Mouse (Mus musculus) stomach, postnatal 0 days (tissue): ENCODE data around the gene Ccdc92. TPM values are rescaled to one million over a fixed set of nuclear protein-coding genes. Genes with fewer than 3 reads are reported as not detected.

Experiments used
- ATAC-seq: fragments of 200-750 bp; cut with Nextera tagmentation; 2 replicates; pipeline ENCODE4 v1.8.0; 2017; ENCODE audit not compliant: low FRiP score, low TSS enrichment
- DNase-seq: peaks from one replicate; pipeline ENCODE4 v3.0.0-alpha.2; 2016; ENCODE audit warnings: low spot score
- H3K27ac ChIP-seq: fragments of 300-500 bp; sonication (generic); replicated peaks from 2 replicates; pipeline ENCODE4 v1.5.1; 2014; ENCODE audit warnings: mild to moderate bottlenecking, control low read depth
- H3K27me3 ChIP-seq: fragments of 300-500 bp; sonication (generic); 2 replicates; pipeline ENCODE4 v1.6.1; 2014; ENCODE audit warnings: low read length; ENCODE audit not compliant: control insufficient read depth, insufficient read depth
- H3K36me3 ChIP-seq: fragments of 300-500 bp; sonication (generic); 2 replicates; pipeline ENCODE4 v1.6.1; 2014; ENCODE audit warnings: low read length, mixed read lengths; ENCODE audit not compliant: control insufficient read depth, insufficient read depth
- H3K4me1 ChIP-seq: fragments of 300-500 bp; sonication (generic); replicated peaks from 2 replicates; pipeline ENCODE4 v1.6.1; 2014; ENCODE audit warnings: antibody characterized with exemption; ENCODE audit not compliant: control insufficient read depth, insufficient read depth
- H3K4me2 ChIP-seq: fragments of 300-500 bp; sonication (generic); replicated peaks from 2 replicates; pipeline ENCODE4 v1.6.1; 2014; ENCODE audit warnings: low read depth, mild to moderate bottlenecking, control low read depth, moderate library complexity
- H3K4me3 ChIP-seq: fragments of 300-500 bp; sonication (generic); 2 replicates; pipeline ENCODE4 v1.5.1; 2014; ENCODE audit warnings: low read depth, low read length, control low read depth
- H3K9ac ChIP-seq: fragments of 300-500 bp; sonication (generic); 2 replicates; pipeline ENCODE4 v1.6.1; 2014; ENCODE audit warnings: mild to moderate bottlenecking, low read length, control low read depth, mixed read lengths
- H3K9me3 ChIP-seq: fragments of 300-500 bp; sonication (generic); 2 replicates; pipeline ENCODE4 v1.6.1; 2016; ENCODE audit warnings: low read length; ENCODE audit not compliant: control insufficient read depth
- CTCF ChIP-seq: IDR thresholded peaks from 2 replicates; pipeline ENCODE4 v1.5.1; 2016; ENCODE audit warnings: antibody characterized with exemption, low read depth, mild to moderate bottlenecking, moderate library complexity
- EP300 ChIP-seq: optimal IDR thresholded peaks from 2 replicates; pipeline ENCODE3; 2016; ENCODE audit warnings: antibody characterized with exemption
- WGBS: fragments of 180-500 bp; shearing (Covaris S2); extraction: QIAGEN DNeasy Blood & Tissue Kit; methylation state at CpG from one replicate; pipeline ENCODE4 v1.1.7; 2014; 5-methylcytosine and 5-hydroxymethylcytosine counted together
- polyA plus RNA-seq: library from polyadenylated mRNA; unstranded; fragments of >200 nt; fragmentation: Nextera tagmentation; extraction: Ambion mirVana; gene quantifications from 2 replicates; pipeline ENCODE4 v1.2.1, GENCODE M21; 2015

Ccdc92 gene
- polyA plus RNA-seq, 1 experiment from 2014 or later = 4.1 TPM

DNA sequence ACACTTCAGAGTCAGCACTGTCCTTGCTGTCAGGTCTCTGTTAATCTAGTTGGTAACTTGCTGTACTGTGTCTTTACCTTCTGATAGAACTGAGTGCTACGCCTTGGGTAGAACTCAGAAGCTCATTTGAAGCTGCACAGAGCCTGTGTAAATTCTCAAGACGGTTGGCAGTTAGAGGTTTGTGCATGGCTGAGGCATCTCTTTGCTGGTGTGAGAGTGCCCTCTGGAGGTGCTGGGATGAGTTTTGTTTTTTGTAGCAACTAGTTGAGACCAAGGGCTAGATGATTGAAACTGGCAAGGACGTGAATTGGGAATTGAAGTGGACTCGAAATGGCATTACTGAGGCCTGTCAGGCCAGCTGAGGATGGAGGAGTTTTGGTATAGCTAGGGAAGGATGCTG lies 6.8 kb upstream of the Ccdc92 start:
- no peaks in the 10 kb centered on the region for H3K9me3 ChIP-seq
- H3K36me3 ChIP-seq = 0 out of 2 replicates have a peak, but pooled peaks cover 2% of the 10 kb centered on the region
- 30% methylated on average over 4 of the region's 4 CpGs for WGBS
- H3K27ac ChIP-seq = no peak overlapping the region
- no peak overlapping the region for H3K4me2 ChIP-seq
- H3K4me3 ChIP-seq = no peak overlapping the region
- TF ChIP-seq CTCF (peak; percentile 89), EP300 (no peak)
- H3K4me1 ChIP-seq = peaks cover 10% of the 10 kb centered on the region
- H3K9ac ChIP-seq = no peak overlapping the region
- no peaks in the 10 kb centered on the region for H3K27me3 ChIP-seq
- ATAC-seq = peak; percentile 49; the same call in 1 of the 2 replicates
- DNase-seq = peak; percentile 74

DNA sequence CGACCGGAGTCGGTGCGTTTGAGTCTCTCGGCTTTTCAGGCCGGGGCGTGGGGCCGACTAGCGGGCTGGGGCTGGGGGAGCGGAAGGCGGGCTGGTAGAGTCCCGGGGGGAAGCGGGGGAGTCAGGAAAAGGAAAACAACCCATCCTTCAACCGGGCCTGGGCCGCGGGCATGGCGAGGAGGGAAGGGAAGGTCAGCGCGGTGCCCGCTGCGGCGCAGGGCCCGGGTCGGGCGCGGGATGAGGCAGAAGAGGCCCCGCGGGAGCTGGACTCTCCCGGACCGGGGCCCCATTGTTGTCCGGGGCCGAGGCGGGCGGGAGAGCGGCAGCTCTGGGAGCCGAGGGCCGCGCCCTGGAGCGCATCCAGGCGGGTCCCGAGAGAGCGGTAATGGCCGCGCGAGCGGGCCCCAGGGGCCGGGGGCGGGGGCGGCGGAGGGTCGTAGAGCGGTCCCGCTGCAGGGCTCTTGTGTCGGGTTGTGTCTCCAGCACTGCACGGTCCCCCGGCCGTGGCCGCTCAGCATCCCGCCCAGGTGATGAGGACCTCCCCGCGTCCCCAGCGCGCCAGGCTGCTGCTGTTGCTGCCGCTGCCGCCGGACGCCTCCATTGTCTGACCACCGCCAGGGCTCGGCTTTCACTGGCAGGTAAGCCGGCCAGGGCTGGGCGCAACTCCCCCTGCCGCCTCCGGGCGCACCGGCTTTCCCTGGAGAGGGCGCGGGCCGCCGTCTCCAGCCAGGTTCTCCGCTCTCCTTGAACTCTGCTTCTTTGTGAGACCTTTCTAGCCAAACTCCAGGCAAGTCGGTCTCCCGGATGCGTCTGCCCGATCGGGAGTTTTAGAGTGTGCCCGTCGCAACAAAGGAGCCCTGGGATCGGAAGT lies 882 bp upstream of the Ccdc92 start:
- H3K4me3 ChIP-seq = peak overlapping the region; percentile 92
- peaks cover 6% of the 10 kb centered on the region for H3K4me1 ChIP-seq
- peak overlapping the region; percentile 85 for H3K27ac ChIP-seq
- under 1% methylated on average over 63 of the region's 88 CpGs for WGBS
- H3K9ac ChIP-seq = peak overlapping the region; percentile 79
- no peaks in the 10 kb centered on the region for H3K27me3 ChIP-seq
- peak; percentile 53 for ATAC-seq
- DNase-seq = peak; percentile 74
- H3K9me3 ChIP-seq = no peaks in the 10 kb centered on the region
- TF ChIP-seq EP300 = no peak
- peak; percentile 31; the same call in 1 of the 2 replicates for TF ChIP-seq CTCF
- H3K4me2 ChIP-seq = peak overlapping the region; percentile 71
- H3K36me3 ChIP-seq = 0 out of 2 replicates have a peak, but pooled peaks cover 2% of the 10 kb centered on the region

DNA sequence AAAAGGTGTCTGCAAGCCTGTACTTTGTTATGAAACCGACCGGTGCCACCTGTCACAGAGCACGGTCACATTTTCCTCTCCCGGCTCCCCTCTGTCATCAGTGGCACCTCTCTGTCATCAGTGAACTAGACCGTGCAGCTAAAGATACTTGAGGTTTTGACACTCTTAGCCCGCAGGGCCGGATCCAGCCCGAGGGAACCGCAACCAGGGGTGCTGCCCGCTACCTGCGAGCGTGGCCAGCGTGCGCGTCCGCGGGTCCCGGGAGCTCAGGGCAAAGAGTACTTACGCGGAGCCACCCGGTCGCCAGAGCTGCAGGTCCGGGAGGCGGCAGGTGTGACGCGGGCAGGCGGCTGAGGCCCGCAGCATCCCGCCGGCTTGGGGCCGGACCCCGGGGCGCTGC lies 761 bp downstream of the Ccdc92 start:
- ATAC-seq (0 out of 2 replicates have a peak, but pooled peaks have one; percentile 0), DNase-seq (peak; percentile 32)
- Histone ChIP-seq H3K4me2 (peak overlapping the region; percentile 71), H3K9ac (peak overlapping the region; percentile 48), H3K9me3 (no peaks in the 10 kb centered on the region), H3K27ac (no peak overlapping the region), H3K4me1 (peaks cover 6% of the 10 kb centered on the region), H3K36me3 (no peaks in the 10 kb centered on the region), H3K27me3 (no peaks in the 10 kb centered on the region), H3K4me3 (peak overlapping the region; percentile 92)
- 1% methylated on average over 31 of the region's 33 CpGs for WGBS
- TF ChIP-seq EP300 (no peak), CTCF (no peak)

DNA sequence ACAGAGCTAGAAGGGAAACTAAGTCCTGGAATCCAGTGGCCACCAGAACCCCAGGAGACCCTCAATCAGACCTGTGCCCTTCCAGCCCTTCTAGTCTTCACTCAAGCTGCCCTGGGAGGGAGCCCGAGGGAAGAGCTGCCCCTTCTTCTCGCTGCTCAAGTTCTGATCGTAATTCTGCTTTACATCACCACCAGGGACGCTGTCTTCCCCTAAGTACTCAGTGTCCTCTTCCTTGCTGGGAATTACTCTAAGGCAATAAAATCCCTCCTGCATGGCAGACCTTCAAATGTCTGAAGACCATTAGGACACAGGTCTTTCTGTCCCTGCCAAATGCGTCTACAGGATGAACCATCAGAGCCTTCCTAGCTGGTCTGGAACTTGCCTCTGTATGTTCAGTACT lies 2.2 kb downstream of the Ccdc92 start:
- no peak for DNase-seq
- no peaks in the 10 kb centered on the region for H3K27me3 ChIP-seq
- H3K4me3 ChIP-seq = no peak overlapping the region
- H3K36me3 ChIP-seq = no peaks in the 10 kb centered on the region
- H3K9me3 ChIP-seq = no peaks in the 10 kb centered on the region
- peaks cover 6% of the 10 kb centered on the region for H3K4me1 ChIP-seq
- no peak for ATAC-seq
- no peak overlapping the region for H3K4me2 ChIP-seq
- TF ChIP-seq CTCF (peak; percentile 75), EP300 (no peak)
- H3K27ac ChIP-seq = no peak overlapping the region
- 18% methylated on average over 5 of the region's 5 CpGs for WGBS
- H3K9ac ChIP-seq = no peak overlapping the region

- H3K9me3 ChIP-seq = no peaks in the 10 kb centered on the region
- DNase-seq (no peak), ATAC-seq (no peak)
- H3K36me3 ChIP-seq = no peaks in the 10 kb centered on the region
- no peak overlapping the region for H3K27ac ChIP-seq
- no peaks in the 10 kb centered on the region for H3K27me3 ChIP-seq
- H3K9ac ChIP-seq = no peak overlapping the region
- WGBS = 92% methylated on average over 4 of the region's 4 CpGs
- H3K4me1 ChIP-seq = no peaks in the 10 kb centered on the region
- no peak overlapping the region for H3K4me2 ChIP-seq
- H3K4me3 ChIP-seq = no peak overlapping the region
- TF ChIP-seq EP300 (no peak), CTCF (no peak)
Measured at GRCm38 (mm10) chr5:124854202-124854601, 8.0 kb downstream of the Ccdc92 start.

DNA sequence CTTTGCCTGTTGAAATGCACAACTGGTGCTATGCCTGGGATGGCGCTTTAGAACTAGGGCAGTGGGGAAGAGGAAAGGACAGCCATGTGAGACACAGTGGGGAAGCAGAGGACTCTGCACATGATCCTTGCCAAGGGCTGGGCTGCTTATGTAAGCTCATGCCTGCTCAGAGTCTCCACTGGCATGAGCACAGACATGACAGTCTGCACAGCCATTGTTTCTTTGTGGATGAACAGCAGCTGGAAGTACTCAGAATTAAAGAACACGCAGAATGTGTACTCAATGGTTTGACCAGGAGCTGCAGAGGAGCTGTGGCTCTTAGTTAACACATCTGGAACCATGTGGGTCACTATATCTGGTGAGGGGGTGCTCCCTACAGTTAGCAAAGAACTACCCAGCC lies 9.1 kb downstream of the Ccdc92 start:
- Histone ChIP-seq H3K36me3 (no peaks in the 10 kb centered on the region), H3K4me2 (no peak overlapping the region), H3K9ac (no peak overlapping the region), H3K27ac (no peak overlapping the region; the same call in 1 of the 2 replicates), H3K4me3 (no peak overlapping the region), H3K4me1 (no peaks in the 10 kb centered on the region), H3K27me3 (no peaks in the 10 kb centered on the region), H3K9me3 (no peaks in the 10 kb centered on the region)
- 51% methylated on average over 2 of the region's 2 CpGs for WGBS
- ATAC-seq = no peak
- no peak for TF ChIP-seq EP300
- no peak for TF ChIP-seq CTCF
- DNase-seq = no peak
